Mouse (Mus musculus) liver, embryonic 13.5 days (tissue): Measurements from ENCODE around the gene Ttn. TPM values are rescaled to one million over a fixed set of nuclear protein-coding genes. Genes with fewer than 3 reads are reported as not detected.

ENCODE experiments used
- ATAC-seq: fragments of 200-750 bp; cut with Nextera tagmentation; 2 replicates; pipeline ENCODE4 v1.8.0; 2017; ENCODE audit warnings: low read depth, mild to moderate bottlenecking, moderate number of reproducible peaks, moderate library complexity
- DNase-seq: peaks from one replicate; pipeline ENCODE4 v3.0.0; 2022
- H3K27ac ChIP-seq: fragments of 300-500 bp; sonication (generic); 2 replicates; pipeline ENCODE4 v1.5.1; 2015; ENCODE audit warnings: moderate library complexity, mild to moderate bottlenecking, inconsistent platforms
- H3K27me3 ChIP-seq: fragments of 300-500 bp; sonication (generic); 2 replicates; pipeline ENCODE4 v1.6.1; 2015; ENCODE audit warnings: mild to moderate bottlenecking, inconsistent platforms
- H3K36me3 ChIP-seq: fragments of 300-500 bp; sonication (generic); 2 replicates; pipeline ENCODE4 v1.6.1; 2015; ENCODE audit warnings: mild to moderate bottlenecking, inconsistent platforms
- H3K4me1 ChIP-seq: fragments of 300-500 bp; sonication (generic); replicated peaks from 2 replicates; pipeline ENCODE4 v1.6.1; 2015; ENCODE audit warnings: inconsistent platforms
- H3K4me2 ChIP-seq: fragments of 300-500 bp; sonication (generic); 2 replicates; pipeline ENCODE4 v1.6.1; 2015; ENCODE audit warnings: inconsistent platforms, mild to moderate bottlenecking, moderate library complexity
- H3K4me3 ChIP-seq: fragments of 300-500 bp; sonication (generic); replicated peaks from 2 replicates; pipeline ENCODE4 v1.5.1; 2015; ENCODE audit warnings: mild to moderate bottlenecking, inconsistent platforms
- H3K9ac ChIP-seq: fragments of 300-500 bp; sonication (generic); 2 replicates; pipeline ENCODE4 v1.6.1; 2015; ENCODE audit warnings: mild to moderate bottlenecking, inconsistent platforms
- H3K9me3 ChIP-seq: fragments of 300-500 bp; sonication (generic); replicated peaks from 2 replicates; pipeline ENCODE4 v1.6.1; 2016; ENCODE audit warnings: inconsistent platforms
- WGBS: fragments of 180-500 bp; shearing (Covaris S2); methylation state at CpG from one replicate; pipeline ENCODE4 v1.1.7; 2015; ENCODE audit not compliant: insufficient replicate concordance; 5-methylcytosine and 5-hydroxymethylcytosine counted together
- polyA plus RNA-seq: library from polyadenylated mRNA; unstranded; fragments of >200 nt; fragmentation: Nextera tagmentation; extraction: Ambion mirVana; gene quantifications from 2 replicates; pipeline ENCODE4 v1.2.1, GENCODE M21; 2015

Ttn gene
- polyA plus RNA-seq, 1 experiment from 2014 or later = 1.6 TPM

DNA sequence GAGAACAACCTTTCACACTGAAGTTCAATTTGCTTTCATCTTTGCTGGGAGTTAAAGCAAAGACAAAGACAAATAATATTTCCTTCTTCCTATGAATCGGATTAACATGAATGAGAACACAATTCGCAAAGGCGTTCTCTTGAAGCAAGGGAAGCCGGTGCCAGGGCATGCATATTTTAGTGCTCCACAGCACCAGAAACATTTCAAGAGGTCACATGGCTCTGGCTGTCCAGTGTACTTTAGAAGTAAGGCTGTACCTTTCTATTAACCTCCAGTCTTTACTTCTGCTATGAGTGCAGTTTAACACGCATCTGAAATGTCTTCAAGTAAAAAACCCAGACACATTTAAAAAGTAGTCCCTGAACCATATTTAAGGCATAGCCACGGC, 20.3 kb downstream of the Ttn start:
- H3K9me3 ChIP-seq = no peaks in the 10 kb centered on the region
- no peak overlapping the region for H3K4me3 ChIP-seq
- DNase-seq = no peak
- H3K27me3 ChIP-seq = no peaks in the 10 kb centered on the region
- no peak overlapping the region for H3K4me2 ChIP-seq
- H3K36me3 ChIP-seq = no peaks in the 10 kb centered on the region
- no peak for ATAC-seq
- WGBS = 64% methylated on average over 6 of the region's 6 CpGs
- no peaks in the 10 kb centered on the region for H3K4me1 ChIP-seq
- H3K9ac ChIP-seq = no peak overlapping the region
- no peak overlapping the region for H3K27ac ChIP-seq

DNA sequence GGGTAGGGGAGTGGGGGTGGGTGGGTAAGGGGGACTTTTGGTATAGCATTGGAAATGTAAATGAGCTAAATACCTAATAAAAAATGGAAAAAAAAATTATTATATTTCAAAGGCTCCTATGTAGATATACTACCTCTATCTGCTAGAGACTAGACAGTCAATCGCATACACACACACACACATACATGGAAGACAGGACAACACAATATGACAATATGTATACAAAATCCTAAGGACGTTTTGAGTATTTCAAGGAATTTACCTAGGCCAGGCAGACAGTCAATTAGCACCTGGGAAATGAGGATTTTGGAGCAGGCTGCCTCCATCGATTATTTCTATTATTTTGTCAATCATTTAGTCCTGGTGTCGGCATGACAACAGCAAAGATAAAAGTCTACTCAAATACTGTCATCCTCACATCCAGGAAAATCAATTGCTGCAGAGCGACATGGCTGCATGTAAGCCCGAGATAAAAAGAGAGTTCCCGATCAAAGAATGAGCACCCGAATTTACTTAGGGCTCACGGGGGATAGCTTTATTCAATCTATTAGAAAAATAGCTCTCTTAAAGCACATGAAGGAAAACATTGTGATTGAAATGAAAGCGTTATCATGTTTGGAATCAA, 20.8 kb downstream of the Ttn start:
- no peak overlapping the region for H3K9ac ChIP-seq
- no peak overlapping the region for H3K4me3 ChIP-seq
- H3K27me3 ChIP-seq = no peaks in the 10 kb centered on the region
- WGBS = 68% methylated on average over 10 of the region's 10 CpGs
- H3K27ac ChIP-seq = no peak overlapping the region
- H3K36me3 ChIP-seq = no peaks in the 10 kb centered on the region
- H3K9me3 ChIP-seq = no peaks in the 10 kb centered on the region
- no peak for DNase-seq
- H3K4me1 ChIP-seq = no peaks in the 10 kb centered on the region
- ATAC-seq = no peak
- no peak overlapping the region for H3K4me2 ChIP-seq

DNA sequence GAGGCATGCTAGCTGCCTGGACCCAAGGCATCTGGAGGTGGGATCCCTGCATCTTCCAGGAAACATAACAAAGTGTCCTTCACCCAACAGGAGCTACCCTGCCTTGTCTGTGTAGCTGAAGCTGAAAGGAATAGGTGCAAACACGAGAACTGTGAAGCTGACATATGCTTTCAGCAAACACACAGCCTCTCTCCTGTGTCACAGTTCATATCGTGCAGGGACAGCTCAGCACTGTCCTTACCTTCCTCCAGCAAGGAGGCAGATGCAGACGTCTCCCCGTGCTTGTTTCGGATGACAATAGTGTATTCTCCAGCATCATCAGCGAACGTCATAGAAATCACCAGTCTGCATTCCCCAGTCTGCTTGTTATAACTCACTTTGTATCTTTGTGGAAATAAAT, 32.6 kb downstream of the Ttn start:
- no peak for DNase-seq
- H3K4me1 ChIP-seq = no peaks in the 10 kb centered on the region
- H3K27me3 ChIP-seq = no peaks in the 10 kb centered on the region
- H3K27ac ChIP-seq = no peak overlapping the region
- no peak for ATAC-seq
- H3K4me3 ChIP-seq = no peak overlapping the region
- no peak overlapping the region for H3K4me2 ChIP-seq
- no peaks in the 10 kb centered on the region for H3K36me3 ChIP-seq
- 0 out of 2 replicates have a peak, but pooled peaks cover 2% of the 10 kb centered on the region for H3K9me3 ChIP-seq
- no peak overlapping the region for H3K9ac ChIP-seq
- WGBS = 58% methylated on average over 7 of the region's 7 CpGs

DNA sequence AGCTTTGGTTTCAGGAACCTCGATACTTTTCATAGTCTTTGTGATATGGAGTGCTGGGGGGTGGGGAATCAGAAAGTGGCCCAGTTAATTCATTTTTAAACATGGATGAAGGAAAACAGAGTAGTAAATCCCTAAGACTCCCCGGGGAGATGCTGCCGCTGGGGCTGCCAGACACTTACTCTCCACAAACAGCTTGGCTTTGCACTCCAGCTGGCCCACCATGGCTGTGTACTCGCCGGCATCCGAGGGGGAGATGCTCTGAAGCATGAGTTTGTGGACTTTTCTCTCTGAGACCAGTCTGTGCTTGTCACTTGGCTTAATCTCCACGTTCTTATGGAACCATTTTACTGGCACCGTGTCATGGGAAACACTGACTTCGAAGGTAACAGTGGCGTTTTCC, 43.8 kb downstream of the Ttn start:
- Histone ChIP-seq H3K27ac (no peak overlapping the region), H3K4me2 (no peak overlapping the region), H3K9ac (no peak overlapping the region), H3K4me3 (no peak overlapping the region), H3K36me3 (no peaks in the 10 kb centered on the region), H3K27me3 (no peaks in the 10 kb centered on the region), H3K9me3 (no peaks in the 10 kb centered on the region), H3K4me1 (no peaks in the 10 kb centered on the region)
- ATAC-seq (no peak), DNase-seq (no peak)
- WGBS = 69% methylated on average over 10 of the region's 10 CpGs

DNA sequence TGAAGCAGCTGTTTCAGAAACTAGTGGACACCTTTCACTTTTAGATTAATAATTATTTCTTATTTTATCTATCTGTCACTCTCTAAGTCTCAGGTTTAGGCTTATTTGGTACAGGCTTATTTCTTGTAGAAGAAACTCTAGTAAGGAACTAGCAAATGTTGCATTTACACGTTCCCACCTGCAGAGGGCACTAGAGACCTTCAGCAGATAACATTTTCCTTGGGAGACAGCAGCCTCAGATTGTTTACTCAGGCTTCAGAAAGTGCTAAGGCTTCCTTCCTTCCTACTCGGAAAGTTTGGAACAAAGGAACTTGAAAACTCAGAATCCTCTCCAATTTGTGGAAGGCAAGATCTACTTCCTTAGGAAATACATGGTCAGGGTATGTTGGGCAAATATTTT, 52.6 kb downstream of the Ttn start:
- Histone ChIP-seq H3K4me3 (no peak overlapping the region), H3K4me1 (no peaks in the 10 kb centered on the region), H3K27ac (no peak overlapping the region), H3K4me2 (no peak overlapping the region), H3K9ac (no peak overlapping the region), H3K36me3 (no peaks in the 10 kb centered on the region), H3K9me3 (no peaks in the 10 kb centered on the region), H3K27me3 (no peaks in the 10 kb centered on the region)
- DNase-seq = peak; percentile 6
- no peak for ATAC-seq
- 2% methylated on average over 2 of the region's 2 CpGs for WGBS

DNA sequence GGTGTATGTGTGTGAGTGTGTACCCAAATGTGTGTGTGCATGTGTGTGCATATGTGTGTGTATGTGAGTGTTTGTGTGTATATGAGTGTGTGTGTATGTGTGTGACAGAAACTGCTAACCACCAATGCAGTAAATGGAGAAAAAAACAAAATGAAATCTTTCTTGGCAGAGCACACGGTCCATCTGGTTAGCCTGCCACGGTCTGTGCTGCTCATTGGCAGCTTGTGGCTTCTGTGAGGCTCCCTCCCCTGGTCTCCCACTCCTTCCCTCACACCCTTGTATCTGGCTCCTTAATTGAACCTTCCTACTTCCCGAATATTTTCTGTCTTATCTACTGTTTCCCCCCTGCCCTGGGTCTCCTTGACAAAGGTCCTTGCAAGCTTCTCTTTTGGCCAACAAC, 53.5 kb downstream of the Ttn start:
- Histone ChIP-seq H3K36me3 (no peaks in the 10 kb centered on the region), H3K27ac (no peak overlapping the region), H3K4me3 (no peak overlapping the region), H3K4me1 (no peaks in the 10 kb centered on the region), H3K9me3 (no peaks in the 10 kb centered on the region), H3K4me2 (no peak overlapping the region), H3K9ac (no peak overlapping the region), H3K27me3 (no peaks in the 10 kb centered on the region)
- no peak for DNase-seq
- no peak for ATAC-seq
- WGBS = 46% methylated on average over 3 of the region's 3 CpGs

DNA sequence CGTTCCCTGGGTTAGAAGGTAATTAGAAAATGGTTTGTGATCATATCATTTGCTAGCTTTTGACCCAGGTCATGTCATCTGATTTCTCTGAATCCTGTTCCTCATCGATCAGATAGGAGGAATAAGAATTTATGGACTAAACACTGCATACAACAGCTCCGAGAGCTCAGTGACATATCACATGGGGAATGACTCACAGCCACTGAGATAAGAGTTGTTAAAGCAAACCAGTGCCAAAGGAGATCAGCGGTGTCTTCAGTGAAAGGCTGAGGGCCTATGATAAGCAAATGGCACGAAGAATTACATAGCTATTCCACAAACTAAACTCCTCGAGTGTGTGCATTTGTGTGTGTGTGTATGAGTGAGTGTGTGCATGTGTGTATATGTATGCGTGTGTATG, 54.0 kb downstream of the Ttn start:
- H3K27me3 ChIP-seq = no peaks in the 10 kb centered on the region
- no peak overlapping the region for H3K9ac ChIP-seq
- no peaks in the 10 kb centered on the region for H3K9me3 ChIP-seq
- H3K36me3 ChIP-seq = no peaks in the 10 kb centered on the region
- ATAC-seq (no peak), DNase-seq (no peak)
- 40% methylated on average over 7 of the region's 7 CpGs for WGBS
- no peak overlapping the region for H3K27ac ChIP-seq
- no peak overlapping the region for H3K4me3 ChIP-seq
- no peak overlapping the region for H3K4me2 ChIP-seq
- no peaks in the 10 kb centered on the region for H3K4me1 ChIP-seq

DNA sequence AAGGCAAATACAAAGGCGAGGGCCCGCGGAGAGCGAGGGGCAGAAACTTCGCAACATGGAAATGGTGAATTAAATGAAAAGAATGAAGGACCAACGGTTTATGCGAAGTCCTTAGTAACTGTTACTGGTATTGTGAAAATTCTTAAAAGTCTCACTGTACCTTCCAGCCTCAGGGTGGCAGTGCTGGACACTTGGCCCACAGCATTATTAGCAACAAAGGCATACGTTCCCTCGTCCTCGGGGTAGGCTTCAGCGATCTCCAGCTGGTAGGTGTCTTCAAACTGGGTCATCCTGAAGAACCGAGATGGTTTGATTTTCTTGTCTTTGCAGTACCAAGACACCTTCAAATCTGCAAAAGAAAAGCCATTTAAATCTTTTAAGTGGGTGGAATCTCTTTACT, 55.4 kb downstream of the Ttn start:
- Histone ChIP-seq H3K9me3 (no peaks in the 10 kb centered on the region), H3K4me3 (no peak overlapping the region), H3K4me2 (no peak overlapping the region), H3K27me3 (no peaks in the 10 kb centered on the region), H3K4me1 (no peaks in the 10 kb centered on the region), H3K27ac (no peak overlapping the region), H3K36me3 (no peaks in the 10 kb centered on the region), H3K9ac (no peak overlapping the region)
- 66% methylated on average over 12 of the region's 12 CpGs for WGBS
- no peak for DNase-seq
- ATAC-seq = no peak

DNA sequence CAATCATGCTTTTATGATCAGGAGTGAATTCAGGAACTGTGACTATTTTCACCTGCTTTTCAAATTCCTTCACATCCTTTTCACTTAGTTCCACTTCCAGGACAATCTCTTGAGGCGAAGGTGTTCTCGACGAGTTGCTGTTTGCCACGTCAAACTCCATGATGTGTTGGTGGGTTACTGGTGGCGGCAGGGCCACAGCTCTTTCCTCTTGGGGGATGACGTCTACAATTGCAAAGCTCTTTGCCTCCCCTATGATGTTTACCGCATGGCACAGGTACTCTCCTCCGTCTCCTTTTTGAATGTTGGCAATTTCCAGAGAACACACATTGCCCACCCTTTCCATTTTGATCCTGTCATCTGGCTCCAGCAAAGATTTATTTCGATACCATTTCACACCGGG, 67.4 kb downstream of the Ttn start:
- no peak for ATAC-seq
- Histone ChIP-seq H3K4me1 (no peaks in the 10 kb centered on the region), H3K9me3 (peaks cover 3% of the 10 kb centered on the region; the same call in 1 of the 2 replicates), H3K27ac (no peak overlapping the region), H3K27me3 (no peaks in the 10 kb centered on the region), H3K4me3 (no peak overlapping the region), H3K36me3 (no peaks in the 10 kb centered on the region), H3K4me2 (no peak overlapping the region), H3K9ac (no peak overlapping the region)
- DNase-seq = no peak
- WGBS = 81% methylated on average over 10 of the region's 10 CpGs

- WGBS = 66% methylated on average over 15 of the region's 15 CpGs
- no peak for ATAC-seq
- no peaks in the 10 kb centered on the region for H3K4me1 ChIP-seq
- DNase-seq = no peak
- H3K9ac ChIP-seq = no peak overlapping the region
- no peak overlapping the region for H3K27ac ChIP-seq
- H3K4me2 ChIP-seq = no peak overlapping the region
- H3K9me3 ChIP-seq = no peaks in the 10 kb centered on the region
- H3K36me3 ChIP-seq = no peaks in the 10 kb centered on the region
- no peak overlapping the region for H3K4me3 ChIP-seq
- H3K27me3 ChIP-seq = no peaks in the 10 kb centered on the region
Observed at GRCm38 (mm10) chr2:76908705-76909457, 73.5 kb downstream of the Ttn start.

DNA sequence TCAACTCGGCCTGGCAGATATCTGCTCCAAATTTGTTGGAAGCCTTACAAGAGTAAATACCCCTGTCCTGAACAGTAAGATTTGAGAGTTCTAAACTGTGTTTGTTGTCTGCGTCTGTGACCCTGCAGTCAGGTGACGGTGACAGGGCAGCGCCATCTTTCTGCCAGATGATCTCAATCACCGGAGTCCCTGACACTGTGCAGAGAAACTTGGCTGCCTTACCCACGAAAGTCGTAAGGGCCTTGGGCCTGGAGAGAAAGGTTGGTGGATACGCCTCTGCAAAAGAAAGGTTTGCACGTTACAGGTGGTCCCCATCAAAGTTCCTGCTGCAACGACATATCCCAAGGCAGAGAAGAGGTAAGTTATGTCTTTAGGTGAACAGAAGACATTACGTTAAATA, 79.0 kb downstream of the Ttn start:
- Histone ChIP-seq H3K36me3 (no peaks in the 10 kb centered on the region), H3K27ac (no peak overlapping the region), H3K4me2 (no peak overlapping the region), H3K4me3 (no peak overlapping the region), H3K4me1 (no peaks in the 10 kb centered on the region), H3K9me3 (peaks cover 4% of the 10 kb centered on the region; the same call in 1 of the 2 replicates), H3K9ac (no peak overlapping the region), H3K27me3 (no peaks in the 10 kb centered on the region)
- WGBS = 67% methylated on average over 11 of the region's 11 CpGs
- no peak for ATAC-seq
- DNase-seq = no peak

DNA sequence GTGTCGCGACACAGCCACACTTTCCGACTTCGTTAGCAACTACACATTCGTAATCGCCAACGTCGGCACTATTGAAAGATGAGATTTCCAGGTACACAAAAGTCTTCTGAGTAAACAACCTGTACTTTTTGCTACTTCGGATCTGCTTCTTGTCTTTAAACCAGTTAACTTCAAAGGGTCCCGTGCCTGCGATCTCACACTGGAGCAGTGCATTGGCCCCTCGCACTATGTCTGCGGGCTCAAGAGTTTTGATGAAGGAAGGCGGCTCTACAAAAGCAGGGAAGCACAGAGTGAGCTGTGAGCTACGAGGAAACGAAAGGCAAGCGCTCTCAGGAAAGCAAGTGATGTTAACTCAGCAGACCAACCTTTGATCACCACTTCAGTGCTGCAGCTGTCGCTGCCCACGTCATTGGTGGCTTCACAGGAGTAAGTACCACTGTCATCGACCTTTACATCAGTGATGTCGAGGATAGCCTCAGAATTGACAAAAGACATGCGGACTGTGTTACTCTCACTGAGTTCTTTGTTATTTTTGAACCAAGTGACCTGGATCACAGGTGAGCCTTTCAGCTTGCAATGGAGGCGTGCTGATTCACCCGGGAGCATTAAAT, 80.8 kb downstream of the Ttn start:
- Histone ChIP-seq H3K9ac (no peak overlapping the region), H3K9me3 (peaks cover 4% of the 10 kb centered on the region; the same call in 1 of the 2 replicates), H3K27ac (no peak overlapping the region), H3K36me3 (no peaks in the 10 kb centered on the region), H3K27me3 (no peaks in the 10 kb centered on the region), H3K4me3 (no peak overlapping the region), H3K4me1 (no peaks in the 10 kb centered on the region), H3K4me2 (no peak overlapping the region)
- DNase-seq (no peak), ATAC-seq (no peak)
- WGBS = 77% methylated on average over 24 of the region's 24 CpGs
